Mouse (Mus musculus) embryonic facial prominence, embryonic 10.5 days (tissue): ENCODE measurements around the gene Maged2. TPM values are rescaled to one million over a fixed set of nuclear protein-coding genes. Genes with fewer than 3 reads are reported as not detected.

ENCODE experiments used
- polyA plus RNA-seq: library from polyadenylated mRNA; unstranded; fragments of >200 nt; fragmentation: Nextera tagmentation; extraction: Ambion mirVana; gene quantifications from 2 replicates; pipeline ENCODE4 v1.2.1, GENCODE M21; 2016

The Maged2 gene
- polyA plus RNA-seq, 1 experiment from 2014 or later: 392 TPM

Other genes with a start within 250 kb of the Maged2 start
- 9.5 and 10.1 TPM in 2 replicates for gene Pfkfb1, start 226.1 kb downstream of the Maged2 start, polyA plus RNA-seq
- gene Apex2, start 224.5 kb downstream of the Maged2 start, polyA plus RNA-seq: 31.1 and 32.2 TPM in 2 replicates
- 44.6 TPM in 2 replicates for gene Tro, start 156.8 kb downstream of the Maged2 start, polyA plus RNA-seq
- gene Gnl3l, start 203.0 kb upstream of the Maged2 start, polyA plus RNA-seq: 39.9 and 42.3 TPM in 2 replicates
- 12.8 and 13.2 TPM in 2 replicates for gene Fgd1, start 231.8 kb upstream of the Maged2 start, polyA plus RNA-seq